Mouse (Mus musculus) frontal cortex, adult (tissue): ENCODE measurements around the gene Sohlh2.
A peak's percentile ranks its signal among the peaks of the same experiment; 100 is the strongest.

Experiments
- ATAC-seq: cut with Nextera tagmentation; 2 replicates; pipeline ENCODE4 v1.9.2; 2017; ENCODE audit warnings: mild to moderate bottlenecking, moderate library complexity, mixed read lengths; ENCODE audit not compliant: low TSS enrichment

Sohlh2 gene

GRCm38 (mm10) chr3:55207665-55208064 is 25.8 kb downstream of the Sohlh2 start:
- no peak for ATAC-seq

GRCm38 (mm10) chr3:55212254-55212653 is 30.4 kb downstream of the Sohlh2 start:
- no peak for ATAC-seq

GRCm38 (mm10) chr3:55213785-55214184 is 32.0 kb downstream of the Sohlh2 start:
- ATAC-seq: no peak

- no peak for ATAC-seq
Observed at GRCm38 (mm10) chr3:55214413-55214812, 32.6 kb downstream of the Sohlh2 start.

- no peak for ATAC-seq
Observed at GRCm38 (mm10) chr3:55222502-55222901, 40.7 kb downstream of the Sohlh2 start.

GRCm38 (mm10) chr3:55223862-55224261 is 42.0 kb downstream of the Sohlh2 start:
- ATAC-seq: no peak

GRCm38 (mm10) chr3:55226501-55227213 is 44.8 kb downstream of the Sohlh2 start:
- ATAC-seq: no peak

- no peak for ATAC-seq
Observed at GRCm38 (mm10) chr3:55227214-55227581, 45.4 kb downstream of the Sohlh2 start.

- no peak for ATAC-seq
Observed at GRCm38 (mm10) chr3:55241730-55242421, 60.0 kb downstream of the Sohlh2 start, which contains the start of gene Dclk1. Gene Dclk1, plus strand, starts transcription at chr3:55242364.

- ATAC-seq: peak; percentile 70
Observed at GRCm38 (mm10) chr3:55242422-55243055, 60.7 kb downstream of the Sohlh2 start.

- peak; percentile 31 for ATAC-seq
Observed at GRCm38 (mm10) chr3:55243056-55243471, 61.2 kb downstream of the Sohlh2 start.

GRCm38 (mm10) chr3:55244087-55244486 is 62.3 kb downstream of the Sohlh2 start:
- ATAC-seq: peak; percentile 33

- peak; percentile 48 for ATAC-seq
Observed at GRCm38 (mm10) chr3:55246618-55247272, 64.9 kb downstream of the Sohlh2 start.

GRCm38 (mm10) chr3:55248048-55248447 is 66.2 kb downstream of the Sohlh2 start:
- ATAC-seq: no peak

- ATAC-seq: peak; percentile 9
Observed at GRCm38 (mm10) chr3:55248508-55248907, 66.7 kb downstream of the Sohlh2 start.

- ATAC-seq: no peak
Observed at GRCm38 (mm10) chr3:55250631-55251030, 68.8 kb downstream of the Sohlh2 start.
